Mouse (Mus musculus) cerebellum, adult 9-10 months (tissue): Measurements from ENCODE around the gene Spata21.
A peak's percentile ranks its signal among the peaks of the same experiment; 100 is the strongest.

Experiments used
- DNase-seq: peaks from one replicate; pipeline ENCODE4 v3.0.0; 2022

The Spata21 gene

DNA sequence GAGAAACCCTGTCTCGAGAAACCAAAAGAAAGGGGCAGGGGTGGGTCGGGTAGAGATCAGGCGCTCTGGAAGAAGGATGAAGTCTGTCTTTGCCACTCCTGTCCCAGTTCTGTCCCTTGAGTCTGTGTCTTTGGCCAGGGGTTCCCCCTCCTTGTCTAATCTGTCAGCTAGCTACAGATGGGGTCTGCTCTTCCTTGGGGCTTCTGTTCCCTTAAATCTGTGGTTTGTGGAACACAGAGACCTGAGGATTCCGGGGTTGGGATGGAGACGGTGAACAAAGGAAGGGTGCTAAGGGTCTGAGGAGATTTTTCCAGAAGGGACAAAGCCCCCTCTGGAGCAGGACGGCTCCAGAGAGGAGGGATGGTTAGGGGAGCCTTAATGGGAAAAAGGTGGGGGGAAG, at the start of gene Spata21:
Gene Spata21, plus strand, starts transcription at position 301 of the 400 bp plus-strand sequence.
- no peak for DNase-seq

- no peak for DNase-seq
These were observed 47.0 kb upstream of the Spata21 start for GRCm38 (mm10) chr4:141041117-141041516.

- DNase-seq: peak; percentile 53
These were observed 43.3 kb upstream of the Spata21 start for GRCm38 (mm10) chr4:141044816-141045215.

DNA sequence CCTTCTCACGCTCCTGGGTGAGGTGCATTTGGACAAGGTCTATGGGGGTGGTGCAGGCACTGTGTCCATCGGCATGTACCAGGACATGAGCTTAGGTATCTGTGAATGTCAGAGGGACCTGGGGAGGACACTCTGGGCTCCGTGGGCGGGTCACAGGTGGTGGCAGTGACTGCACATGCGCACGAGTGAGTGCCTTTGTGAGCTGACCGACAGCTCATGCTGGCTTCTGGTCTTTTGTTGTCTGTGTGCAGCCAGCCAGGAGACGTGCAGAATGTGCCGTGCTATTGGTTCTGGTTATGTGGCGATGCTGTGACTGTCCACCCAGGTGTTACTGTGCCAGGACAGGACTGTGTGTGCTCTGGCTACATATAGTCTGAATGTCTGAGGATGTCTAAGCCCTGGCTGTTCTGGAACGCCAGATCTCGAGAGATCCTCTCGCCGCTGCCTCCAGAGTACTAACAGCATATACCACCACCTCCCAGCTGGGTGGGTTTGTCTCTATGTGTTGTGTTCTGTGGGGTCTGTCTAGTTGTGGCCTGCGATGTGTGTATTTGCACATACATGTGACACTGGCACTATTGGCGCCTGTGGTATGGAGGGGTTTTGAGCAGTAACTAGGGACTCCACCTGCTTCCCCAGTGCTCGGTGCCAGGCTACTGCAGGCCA, 39.2 kb upstream of the Spata21 start:
- DNase-seq: no peak

DNA sequence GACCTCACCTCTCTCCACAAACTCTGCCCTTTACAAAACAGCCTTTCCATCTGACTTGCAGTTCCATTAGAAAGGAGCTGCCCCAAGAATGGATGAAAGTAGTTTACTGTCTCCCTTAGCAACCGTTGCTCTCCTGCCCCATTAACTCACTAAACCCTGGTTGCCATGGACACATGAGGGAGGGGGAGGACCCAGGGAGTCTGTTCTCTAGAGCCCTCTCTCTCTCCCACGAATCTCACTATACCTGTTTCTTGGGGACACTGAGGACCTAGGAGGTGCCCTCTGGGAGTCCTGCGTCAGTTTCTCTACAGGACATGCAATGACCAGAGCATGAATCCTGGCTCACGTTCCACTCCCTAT, 38.7 kb upstream of the Spata21 start:
- DNase-seq: no peak

GRCm38 (mm10) chr4:141052442-141052841, 35.7 kb upstream of the Spata21 start:
- DNase-seq: peak; percentile 53

DNA sequence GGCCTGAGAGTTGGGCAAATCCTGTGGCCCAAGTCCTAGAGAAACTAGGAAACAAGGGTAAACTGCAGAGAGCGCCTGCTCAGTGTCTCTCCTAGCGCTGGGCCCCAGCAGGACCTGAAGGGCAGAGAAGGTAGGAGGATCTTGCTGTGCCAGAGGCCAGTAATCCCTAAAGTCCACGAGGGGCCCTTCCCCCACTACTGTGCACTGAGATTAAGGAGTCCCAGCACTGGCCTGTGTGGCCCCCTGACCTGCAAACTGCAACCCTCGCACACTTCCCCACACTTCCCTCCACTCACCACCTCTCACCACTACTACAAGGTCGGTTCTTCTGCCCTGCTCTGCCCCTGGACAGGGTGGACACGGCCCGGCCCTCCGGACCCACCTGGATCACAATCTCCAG, 35.0 kb upstream of the Spata21 start:
- no peak for DNase-seq

DNA sequence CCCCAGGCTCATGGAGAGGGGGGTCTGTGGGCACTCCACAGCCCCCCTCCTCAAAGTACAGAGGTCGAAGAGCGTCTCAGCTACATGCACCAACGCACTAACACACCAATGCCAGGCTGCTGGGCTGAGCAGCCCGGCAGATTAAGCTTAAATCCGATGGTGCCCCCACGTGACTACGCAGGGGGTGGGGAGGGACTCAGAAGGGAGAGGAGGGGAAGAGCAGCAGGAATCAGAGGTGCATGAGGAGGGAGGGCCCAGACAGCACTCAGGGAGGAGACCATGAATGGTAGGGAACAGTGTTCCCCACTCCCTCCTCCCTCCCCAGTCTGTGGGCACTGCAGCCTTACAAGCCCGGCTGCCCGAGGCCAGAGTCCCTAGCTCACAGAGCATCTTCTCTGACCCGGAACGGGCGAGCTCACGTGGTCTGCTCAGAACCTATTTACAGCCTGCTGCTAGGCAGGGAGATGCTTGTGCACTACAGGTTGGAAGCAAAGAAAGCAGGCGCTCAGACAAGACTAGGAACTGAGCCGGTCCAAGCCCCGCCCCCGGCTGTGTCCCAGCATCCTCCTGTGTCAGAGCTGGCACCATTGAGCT, 34.5 kb upstream of the Spata21 start:
- peak; percentile 81 for DNase-seq

- DNase-seq: no peak
These were observed 31.2 kb upstream of the Spata21 start for GRCm38 (mm10) chr4:141056970-141057369.

DNA sequence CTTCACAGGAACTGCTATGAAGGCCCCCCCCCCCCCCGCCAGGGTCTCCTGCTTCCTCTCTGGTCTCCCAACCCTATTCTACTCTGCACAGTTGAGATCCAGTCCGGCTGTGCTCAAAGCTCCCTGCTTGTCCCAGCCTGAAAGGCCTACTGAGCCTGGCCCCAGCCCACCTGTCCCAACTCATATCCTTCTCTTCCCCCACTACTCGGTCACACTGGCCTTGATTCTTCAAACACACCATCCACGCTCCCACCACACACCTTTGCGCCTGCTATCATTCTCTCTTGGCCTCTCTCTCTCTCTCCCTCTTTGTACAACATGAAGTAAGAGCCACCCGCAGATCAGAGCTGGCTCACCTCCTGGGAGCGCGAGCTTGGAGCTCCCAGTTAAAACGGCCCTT, 29.3 kb upstream of the Spata21 start:
- DNase-seq: peak; percentile 53

GRCm38 (mm10) chr4:141059616-141060425, 28.3 kb upstream of the Spata21 start:
- DNase-seq: peak; percentile 68

DNA sequence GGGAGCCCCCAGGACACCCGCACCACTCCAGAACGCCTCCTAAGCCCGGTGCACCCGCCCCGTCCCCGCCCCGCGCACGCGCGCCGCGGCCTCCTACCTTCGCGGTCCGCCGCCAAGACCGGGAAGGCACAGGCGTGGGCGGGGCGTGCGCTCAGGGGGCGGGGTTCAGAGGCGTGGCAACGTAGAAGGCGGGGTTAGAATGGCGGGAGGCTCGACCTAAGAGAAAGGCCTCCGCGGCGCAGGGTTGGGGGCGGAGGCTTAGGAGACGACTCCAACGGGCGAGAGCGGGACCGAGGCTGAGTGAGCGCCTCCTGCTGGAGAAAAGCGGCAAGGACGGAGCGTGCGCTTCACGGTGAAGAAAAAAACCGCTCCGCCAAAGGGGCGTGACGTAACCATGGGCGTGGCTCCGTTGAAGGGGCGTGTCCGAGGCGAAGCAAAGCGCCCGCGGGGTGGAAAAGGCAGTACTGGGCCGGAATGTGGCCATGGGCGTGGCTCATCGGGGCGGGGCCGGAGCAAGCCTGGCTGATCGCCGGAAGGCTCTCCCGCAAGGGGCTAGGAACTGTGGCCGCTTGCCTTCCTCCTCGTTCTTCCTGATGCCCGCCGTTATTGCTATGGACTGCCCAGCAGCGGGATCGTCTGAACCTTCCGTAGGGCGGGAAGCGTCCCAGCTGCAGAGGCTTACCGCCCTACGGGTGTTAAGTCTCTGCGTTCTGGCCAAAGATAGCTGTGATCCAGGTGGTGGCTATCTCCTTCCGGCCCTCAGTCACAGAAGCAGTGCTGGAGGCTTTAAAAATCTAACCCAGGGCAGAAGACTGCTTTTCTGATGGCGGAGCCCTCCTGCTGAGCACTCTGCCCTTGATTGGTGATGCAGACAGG, 27.5 kb upstream of the Spata21 start, which contains the start of gene Crocc:
Gene Crocc, minus strand, starts transcription at position 125 of the 876 bp plus-strand sequence.
- DNase-seq: peak; percentile 99

GRCm38 (mm10) chr4:141064104-141064659, 24.0 kb upstream of the Spata21 start:
- peak; percentile 24 for DNase-seq

- peak; percentile 87 for DNase-seq
These were observed 23.0 kb upstream of the Spata21 start for GRCm38 (mm10) chr4:141065123-141065522.

DNA sequence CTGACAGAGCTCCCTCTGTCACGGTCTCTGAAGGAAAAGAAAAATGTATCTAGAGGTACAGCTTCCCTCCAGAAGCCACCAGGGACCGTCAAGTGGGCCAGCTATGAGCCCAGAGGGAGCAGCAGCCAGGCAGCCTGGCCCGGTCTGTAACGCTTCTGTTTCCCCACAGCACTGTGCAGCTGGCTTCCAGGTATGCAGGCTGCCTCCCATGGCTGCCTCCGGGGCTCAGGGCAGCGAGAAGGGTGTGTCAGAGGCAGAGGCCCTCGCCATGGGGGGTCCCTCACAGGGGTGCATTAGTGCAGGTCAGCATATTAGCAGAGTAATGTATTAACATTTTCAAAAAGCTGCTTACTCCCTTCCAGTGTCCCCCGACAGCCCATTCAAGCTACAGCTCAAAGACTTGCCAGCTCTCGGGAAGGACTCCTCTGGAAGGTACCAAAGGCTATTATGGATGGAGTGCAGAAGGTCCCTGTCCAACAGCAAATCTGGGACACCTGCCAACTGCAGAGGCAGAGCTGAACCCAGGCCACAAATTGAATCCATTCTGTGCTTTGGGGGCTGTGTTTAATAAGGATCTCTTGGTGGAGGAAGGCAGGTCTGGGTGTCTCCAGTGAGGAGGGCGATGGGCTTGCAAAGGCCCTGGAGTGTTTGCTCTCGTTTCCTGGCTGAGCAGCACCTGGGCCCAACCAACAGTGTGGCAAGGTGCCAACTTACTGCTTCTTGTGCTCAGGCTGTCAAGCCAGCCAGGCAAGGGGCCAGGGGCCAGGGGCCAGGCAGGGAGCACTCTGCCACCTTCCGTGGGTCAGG, 21.2 kb upstream of the Spata21 start:
- peak; percentile 83 for DNase-seq

- peak; percentile 63 for DNase-seq
These were observed 20.6 kb upstream of the Spata21 start for GRCm38 (mm10) chr4:141067516-141068046.

DNA sequence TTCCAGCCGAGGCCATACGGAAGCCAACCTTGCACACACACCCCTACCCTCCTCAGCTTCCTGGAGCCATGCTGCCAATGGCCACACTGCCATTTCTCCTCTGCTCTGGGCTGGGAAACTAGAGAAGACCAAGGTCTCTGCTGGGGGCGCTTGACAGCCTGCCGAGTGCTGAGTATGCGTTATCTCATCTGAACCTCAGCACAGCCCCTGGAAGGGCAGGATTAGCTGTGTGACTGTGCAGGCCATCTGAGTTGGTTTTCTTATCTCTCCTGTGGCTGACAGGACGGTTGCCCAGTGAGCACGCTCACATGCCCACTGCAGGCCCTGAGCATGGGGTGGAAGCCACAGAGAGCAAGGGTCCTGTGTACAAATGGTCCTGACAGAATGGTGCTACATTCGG, 19.5 kb upstream of the Spata21 start:
- peak; percentile 31 for DNase-seq

- DNase-seq: peak; percentile 80
These were observed 18.4 kb upstream of the Spata21 start for GRCm38 (mm10) chr4:141069731-141070130.

DNA sequence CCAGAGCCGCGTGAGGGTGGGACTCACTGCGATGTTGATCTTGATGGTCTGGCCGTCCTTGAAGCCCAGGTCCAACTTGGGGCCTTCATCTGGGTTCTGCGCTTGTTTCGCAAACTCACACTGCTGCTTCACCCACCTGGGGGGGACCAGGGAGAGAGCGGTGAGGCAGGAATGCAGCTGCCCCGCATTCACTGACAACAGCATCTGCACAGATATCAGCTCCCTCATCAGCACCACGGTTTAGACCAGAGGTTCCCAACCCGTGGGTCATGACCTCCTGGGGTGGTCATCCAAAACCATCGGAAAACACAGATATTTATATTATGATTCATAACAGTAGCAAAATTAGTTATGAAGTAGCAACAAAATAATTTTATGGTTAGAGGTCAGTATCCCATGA, 15.6 kb upstream of the Spata21 start:
- peak; percentile 22 for DNase-seq

GRCm38 (mm10) chr4:141073661-141074060, 14.5 kb upstream of the Spata21 start:
- peak; percentile 62 for DNase-seq

- no peak for DNase-seq
These were observed 14.0 kb upstream of the Spata21 start for GRCm38 (mm10) chr4:141074109-141074508.
